18 mouse cellular contexts compared by ENCODE assay signal in the genomic region with DNA sequence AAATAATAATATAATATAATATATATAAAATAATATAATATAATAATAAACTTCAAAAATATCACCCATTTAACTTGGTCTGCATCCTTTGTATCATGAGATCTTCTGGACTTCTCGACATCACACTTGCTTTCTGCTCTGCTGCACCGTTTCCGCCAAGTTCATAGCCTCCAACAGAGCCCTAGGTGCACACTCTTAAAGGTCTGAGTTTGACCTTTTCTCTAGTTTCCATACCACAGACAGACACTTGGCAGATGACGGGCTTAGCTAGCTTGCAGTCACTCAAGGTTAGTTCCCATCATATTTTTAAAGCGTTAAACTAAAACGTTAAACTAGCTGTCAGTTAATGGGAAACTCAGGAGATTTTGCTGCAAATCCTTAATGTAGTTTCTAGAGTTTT. TPM values are rescaled to one million over a fixed set of nuclear protein-coding genes. Genes with fewer than 3 reads are reported as not detected.
"Had no signal": no experiment of that assay in that cellular context is flagged by ENCODE, and none has a peak within 500 bp of the region (broad histone marks: within the 10 kb centered on the region; RNA-seq: fewer than 3 reads in every experiment).

No protein-coding gene starts in this region.

- H3K9ac ChIP-seq: lung, embryonic 14.5 days; midbrain, embryonic 12.5 days; neural tube, embryonic 12.5 days; stomach, embryonic 15.5 days had no signal

- H3K27me3 ChIP-seq: midbrain, embryonic 12.5 days; neural tube, embryonic 12.5 days; stomach, embryonic 15.5 days had no signal

- DNase-seq: lung, adult 18-20 months; lung, embryonic 14.5 days; lung, postnatal 10 days; lung, postnatal 4 days; midbrain, embryonic 14.5 days; right cerebral cortex, postnatal 14 days; thymus, adult 18-20 months; thymus, postnatal 14 days; thymus, postnatal 36 days had no signal

- H3K36me3 ChIP-seq: midbrain, embryonic 10.5 days; midbrain, embryonic 12.5 days; neural tube, embryonic 12.5 days; stomach, embryonic 15.5 days had no signal

- H3K4me1 ChIP-seq: midbrain, embryonic 10.5 days; midbrain, embryonic 12.5 days; neural tube, embryonic 12.5 days; stomach, embryonic 15.5 days had no signal

- H3K27ac ChIP-seq: midbrain, embryonic 10.5 days; midbrain, embryonic 12.5 days; neural tube, embryonic 12.5 days; stomach, embryonic 15.5 days; stomach, postnatal 0 days had no signal

- ATAC-seq: midbrain, embryonic 16.5 days had no signal

- H3K4me3 ChIP-seq: midbrain, embryonic 10.5 days; midbrain, embryonic 12.5 days; myocyte; neural tube, embryonic 12.5 days; stomach, embryonic 15.5 days had no signal

- H3K9me3 ChIP-seq: midbrain, embryonic 10.5 days; midbrain, embryonic 12.5 days; neural tube, embryonic 12.5 days; stomach, embryonic 15.5 days had no signal

RNA-seq across cellular contexts. Expression of gene Cd200r1, which starts 8.7 kb away (rescaled TPM):
- polyA plus RNA-seq: testis, adult 2 months had no signal

RNA-seq across cellular contexts. Expression of gene Cd200r4, which starts 37.3 kb away (rescaled TPM):
- polyA plus RNA-seq: lung, embryonic 14.5 days; midbrain, embryonic 16.5 days; neural tube, embryonic 14.5 days; testis, adult 2 months had no signal
